Mouse (Mus musculus) midbrain, postnatal 0 days (tissue): ENCODE measurements around the gene Itpr1. TPM values are rescaled to one million over a fixed set of nuclear protein-coding genes. Genes with fewer than 3 reads are reported as not detected.

Experiments used
- ATAC-seq: fragments of 200-750 bp; cut with Nextera tagmentation; 2 replicates; pipeline ENCODE4 v1.8.0; 2017; ENCODE audit warnings: moderate number of reproducible peaks, mild to moderate bottlenecking, moderate TSS enrichment, moderate library complexity; ENCODE audit not compliant: low FRiP score
- DNase-seq: peaks from one replicate; pipeline ENCODE4 v3.0.0-alpha.2; 2015; ENCODE audit warnings: low spot score
- H3K27ac ChIP-seq: fragments of 300-500 bp; sonication (generic); 2 replicates; pipeline ENCODE4 v1.5.1; 2014; ENCODE audit warnings: low read depth, mild to moderate bottlenecking, low read length, mixed read lengths
- H3K27me3 ChIP-seq: fragments of 300-500 bp; sonication (generic); 2 replicates; pipeline ENCODE4 v1.6.1; 2014; ENCODE audit warnings: low read length, control low read depth, mixed read lengths; ENCODE audit not compliant: insufficient read depth
- H3K36me3 ChIP-seq: fragments of 300-500 bp; sonication (generic); 2 replicates; pipeline ENCODE4 v1.6.1; 2014; ENCODE audit warnings: low read length, control low read depth, mixed read lengths; ENCODE audit not compliant: insufficient read depth
- H3K4me1 ChIP-seq: fragments of 300-500 bp; sonication (generic); 2 replicates; pipeline ENCODE4 v1.6.1; 2014; ENCODE audit warnings: mild to moderate bottlenecking, control low read depth, antibody characterized with exemption, low read length, mixed read lengths; ENCODE audit not compliant: insufficient read depth
- H3K4me2 ChIP-seq: fragments of 300-500 bp; sonication (generic); 2 replicates; pipeline ENCODE4 v1.6.1; 2014; ENCODE audit warnings: low read depth, mild to moderate bottlenecking, low read length, mixed read lengths; ENCODE audit not compliant: poor library complexity, severe bottlenecking
- H3K4me3 ChIP-seq: fragments of 300-500 bp; sonication (generic); 2 replicates; pipeline ENCODE4 v1.5.1; 2014; ENCODE audit warnings: low read depth, mild to moderate bottlenecking, low read length, moderate library complexity
- H3K9ac ChIP-seq: fragments of 300-500 bp; sonication (generic); replicated peaks from 2 replicates; pipeline ENCODE4 v1.6.1; 2014; ENCODE audit warnings: mild to moderate bottlenecking, low read length, moderate library complexity, mixed read lengths; ENCODE audit not compliant: poor library complexity, severe bottlenecking
- H3K9me3 ChIP-seq: fragments of 300-500 bp; sonication (generic); 2 replicates; pipeline ENCODE4 v1.6.1; 2016; ENCODE audit warnings: low read length, control low read depth
- CTCF ChIP-seq: IDR thresholded peaks from 2 replicates; pipeline ENCODE4 v1.5.1; 2016; ENCODE audit warnings: antibody characterized with exemption, mild to moderate bottlenecking
- WGBS: fragments of 180-500 bp; shearing (Covaris S2); extraction: QIAGEN DNeasy Blood & Tissue Kit; methylation state at CpG from one replicate; pipeline ENCODE4 v1.1.7; 2014; 5-methylcytosine and 5-hydroxymethylcytosine counted together
- polyA plus RNA-seq: library from polyadenylated mRNA; unstranded; fragments of >200 nt; fragmentation: Nextera tagmentation; extraction: Ambion mirVana; gene quantifications from 2 replicates; pipeline ENCODE4 v1.2.1, GENCODE M21; 2015
- total RNA-seq: library from RNA; depleted of rRNA; stranded (reverse); fragments of >200 nt; gene quantifications from 2 replicates; pipeline ENCODE4 v1.2.3, GENCODE M21; 2014

Gene Itpr1
- total and polyA plus RNA-seq, 2 experiments from 2014 or later, result 3.3 to 23.2 TPM

- DNase-seq (no peak), ATAC-seq (no peak)
- Histone ChIP-seq H3K4me3 (no peak overlapping the region), H3K4me2 (no peak overlapping the region), H3K36me3 (no peaks in the 10 kb centered on the region), H3K9me3 (no peaks in the 10 kb centered on the region), H3K27me3 (no peaks in the 10 kb centered on the region), H3K27ac (no peak overlapping the region), H3K9ac (no peak overlapping the region), H3K4me1 (peaks cover 2% of the 10 kb centered on the region; the same call in 1 of the 2 replicates)
- WGBS, result 91% methylated on average over 8 of the region's 8 CpGs
- no peak for TF ChIP-seq CTCF
Measured at GRCm38 (mm10) chr6:108429950-108430349, 217.1 kb downstream of the Itpr1 start.

- Histone ChIP-seq H3K9ac (no peak overlapping the region), H3K27ac (no peak overlapping the region), H3K4me1 (peaks cover 5% of the 10 kb centered on the region; the same call in 1 of the 2 replicates), H3K36me3 (no peaks in the 10 kb centered on the region), H3K4me3 (no peak overlapping the region), H3K4me2 (no peak overlapping the region), H3K9me3 (no peaks in the 10 kb centered on the region), H3K27me3 (no peaks in the 10 kb centered on the region)
- DNase-seq (no peak), ATAC-seq (no peak)
- 84% methylated on average over 8 of the region's 8 CpGs for WGBS
- TF ChIP-seq CTCF, result no peak
Measured at GRCm38 (mm10) chr6:108431193-108431592, 218.3 kb downstream of the Itpr1 start.

GRCm38 (mm10) chr6:108432836-108433235 lies 219.9 kb downstream of the Itpr1 start:
- no peak for TF ChIP-seq CTCF
- H3K9ac ChIP-seq, result no peak overlapping the region
- H3K9me3 ChIP-seq, result no peaks in the 10 kb centered on the region
- H3K4me3 ChIP-seq, result no peak overlapping the region
- H3K27ac ChIP-seq, result no peak overlapping the region
- DNase-seq, result no peak
- H3K27me3 ChIP-seq, result no peaks in the 10 kb centered on the region
- H3K36me3 ChIP-seq, result no peaks in the 10 kb centered on the region
- H3K4me1 ChIP-seq, result peaks cover 9% of the 10 kb centered on the region; the same call in 1 of the 2 replicates
- ATAC-seq, result no peak
- 91% methylated on average over 4 of the region's 4 CpGs for WGBS
- no peak overlapping the region for H3K4me2 ChIP-seq

GRCm38 (mm10) chr6:108434816-108435215 lies 221.9 kb downstream of the Itpr1 start:
- peaks cover 9% of the 10 kb centered on the region; the same call in 1 of the 2 replicates for H3K4me1 ChIP-seq
- ATAC-seq (no peak), DNase-seq (no peak)
- WGBS, result 57% methylated on average over 6 of the region's 6 CpGs
- TF ChIP-seq CTCF, result no peak
- H3K4me2 ChIP-seq, result no peak overlapping the region
- no peaks in the 10 kb centered on the region for H3K9me3 ChIP-seq
- no peak overlapping the region for H3K4me3 ChIP-seq
- no peaks in the 10 kb centered on the region for H3K36me3 ChIP-seq
- no peaks in the 10 kb centered on the region for H3K27me3 ChIP-seq
- H3K27ac ChIP-seq, result no peak overlapping the region
- no peak overlapping the region for H3K9ac ChIP-seq

GRCm38 (mm10) chr6:108435467-108435866 lies 222.6 kb downstream of the Itpr1 start:
- Histone ChIP-seq H3K4me3 (no peak overlapping the region), H3K4me1 (peaks cover 9% of the 10 kb centered on the region; the same call in 1 of the 2 replicates), H3K27ac (peak overlapping the region; percentile 33), H3K9ac (no peak overlapping the region), H3K27me3 (no peaks in the 10 kb centered on the region), H3K9me3 (no peaks in the 10 kb centered on the region), H3K4me2 (no peak overlapping the region), H3K36me3 (no peaks in the 10 kb centered on the region)
- ATAC-seq, result peak; percentile 65
- no peak for DNase-seq
- WGBS, result 50% methylated on average over 6 of the region's 6 CpGs
- no peak for TF ChIP-seq CTCF

GRCm38 (mm10) chr6:108436608-108437007 lies 223.7 kb downstream of the Itpr1 start:
- no peak for ATAC-seq
- Histone ChIP-seq H3K4me1 (peaks cover 9% of the 10 kb centered on the region; the same call in 1 of the 2 replicates), H3K9me3 (no peaks in the 10 kb centered on the region), H3K4me2 (no peak overlapping the region), H3K4me3 (no peak overlapping the region), H3K9ac (no peak overlapping the region), H3K27ac (no peak overlapping the region), H3K36me3 (no peaks in the 10 kb centered on the region), H3K27me3 (no peaks in the 10 kb centered on the region)
- no peak for TF ChIP-seq CTCF
- 56% methylated on average over 5 of the region's 5 CpGs for WGBS
- no peak for DNase-seq
